Mouse (Mus musculus) lung, embryonic 14.5 days (tissue): ENCODE results near the gene Prickle2. TPM values are rescaled to one million over a fixed set of nuclear protein-coding genes. Genes with fewer than 3 reads are reported as not detected.

ENCODE experiments used
- ATAC-seq: fragments of 200-750 bp; cut with Nextera tagmentation; 2 replicates; pipeline ENCODE4 v1.8.0; 2017; ENCODE audit warnings: mild to moderate bottlenecking, moderate TSS enrichment, moderate library complexity; ENCODE audit not compliant: insufficient read depth
- DNase-seq: peaks from one replicate; pipeline ENCODE4 v3.0.0-alpha.2; 2015
- H3K27ac ChIP-seq: fragments of 300-500 bp; sonication (generic); 2 replicates; pipeline ENCODE4 v1.5.1; 2014; ENCODE audit warnings: low read depth, mild to moderate bottlenecking, moderate library complexity
- H3K27me3 ChIP-seq: fragments of 300-500 bp; sonication (generic); 2 replicates; pipeline ENCODE4 v1.6.1; 2014; ENCODE audit warnings: low read length, control low read depth; ENCODE audit not compliant: insufficient read depth
- H3K36me3 ChIP-seq: fragments of 300-500 bp; sonication (generic); 2 replicates; pipeline ENCODE4 v1.6.1; 2014; ENCODE audit warnings: control low read depth; ENCODE audit not compliant: insufficient read depth
- H3K4me1 ChIP-seq: fragments of 300-500 bp; sonication (generic); 2 replicates; pipeline ENCODE4 v1.6.1; 2014; ENCODE audit warnings: antibody characterized with exemption, control low read depth; ENCODE audit not compliant: insufficient read depth
- H3K4me2 ChIP-seq: fragments of 300-500 bp; sonication (generic); 2 replicates; pipeline ENCODE4 v1.6.1; 2014; ENCODE audit warnings: mild to moderate bottlenecking
- H3K4me3 ChIP-seq: fragments of 300-500 bp; sonication (generic); 2 replicates; pipeline ENCODE4 v1.5.1; 2014; ENCODE audit warnings: low read depth, low read length
- H3K9ac ChIP-seq: fragments of 300-500 bp; sonication (generic); 2 replicates; pipeline ENCODE4 v1.6.1; 2014
- H3K9me3 ChIP-seq: fragments of 300-500 bp; sonication (generic); 2 replicates; pipeline ENCODE4 v1.6.1; 2016; ENCODE audit warnings: low read depth, low read length, control low read depth
- CTCF ChIP-seq: IDR thresholded peaks from 2 replicates; pipeline ENCODE4 v1.5.1; 2016; ENCODE audit warnings: antibody characterized with exemption, low read depth
- WGBS: fragments of 180-500 bp; shearing (Covaris S2); extraction: QIAGEN DNeasy Blood & Tissue Kit; methylation state at CpG from one replicate; pipeline ENCODE4 v1.1.7; 2014; 5-methylcytosine and 5-hydroxymethylcytosine counted together
- polyA plus RNA-seq: library from polyadenylated mRNA; unstranded; fragments of >200 nt; fragmentation: Nextera tagmentation; extraction: Ambion mirVana; gene quantifications from 2 replicates; pipeline ENCODE4 v1.2.1, GENCODE M21; 2014

The Prickle2 gene
- polyA plus RNA-seq, 1 experiment from 2014 or later, result 11.0 TPM

DNA sequence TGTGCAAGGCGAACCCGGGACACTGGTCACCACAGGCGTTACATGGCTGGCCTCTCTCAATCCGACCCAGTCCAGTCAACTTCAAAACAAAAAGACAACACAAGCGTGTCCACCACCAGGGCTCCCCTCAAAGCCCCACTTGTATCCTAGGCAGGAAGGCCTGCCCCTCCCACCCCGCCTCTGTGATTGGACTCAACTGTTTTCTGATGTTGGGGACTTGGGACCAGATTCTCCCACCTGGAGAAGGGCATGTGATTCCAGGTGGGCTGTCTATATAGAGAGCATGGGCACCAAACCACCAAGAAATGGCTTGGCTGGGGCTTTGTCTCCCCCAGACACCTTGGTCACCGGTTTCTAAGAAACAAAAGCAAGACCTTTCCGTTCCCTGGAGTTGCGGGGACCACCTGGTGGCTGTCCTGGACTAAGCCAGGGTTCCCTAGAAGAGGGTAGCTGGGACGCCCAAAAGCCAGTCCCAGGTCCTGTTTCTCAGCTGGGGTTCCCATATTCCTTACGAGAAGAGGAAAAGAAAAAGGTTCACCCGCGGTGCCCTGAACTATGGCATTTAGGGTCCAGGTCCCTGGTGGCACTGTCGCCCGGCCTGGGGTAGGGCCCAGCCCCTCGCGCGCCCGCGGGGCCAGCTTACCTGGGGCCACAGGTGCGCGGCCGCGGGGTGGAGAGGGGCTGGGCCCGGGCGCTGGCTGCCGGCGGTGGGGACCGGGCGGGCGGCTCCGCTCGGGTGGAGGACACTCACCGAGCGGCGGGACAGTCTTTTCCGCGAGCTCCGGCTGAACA, 406 bp downstream of the Prickle2 start:
- H3K27me3 ChIP-seq, result no peaks in the 10 kb centered on the region
- WGBS, result 2% methylated on average over 39 of the region's 39 CpGs
- DNase-seq, result peak; percentile 32

GRCm38 (mm10) chr6:92704810-92705209, 1.1 kb downstream of the Prickle2 start:
- Histone ChIP-seq H3K36me3 (no peaks in the 10 kb centered on the region), H3K9me3 (no peaks in the 10 kb centered on the region), H3K4me1 (no peaks in the 10 kb centered on the region), H3K9ac (peak overlapping the region; percentile 72; the same call in 1 of the 2 replicates), H3K4me2 (peak overlapping the region; percentile 97), H3K27ac (no peak overlapping the region), H3K4me3 (peak overlapping the region; percentile 72), H3K27me3 (no peaks in the 10 kb centered on the region)
- ATAC-seq, result peak; percentile 52; the same call in 1 of the 2 replicates
- 16% methylated on average over 9 of the region's 9 CpGs for WGBS
- no peak for TF ChIP-seq CTCF
- peak; percentile 58 for DNase-seq

More for the DNA sequence above, 406 bp downstream of the Prickle2 start:
- H3K36me3 ChIP-seq, result no peaks in the 10 kb centered on the region
- H3K4me1 ChIP-seq, result no peaks in the 10 kb centered on the region
- peak overlapping the region; percentile 72 for H3K9ac ChIP-seq
- peak overlapping the region; percentile 31; the same call in 1 of the 2 replicates for H3K27ac ChIP-seq
- peak overlapping the region; percentile 72 for H3K4me3 ChIP-seq
- H3K9me3 ChIP-seq, result no peaks in the 10 kb centered on the region
- TF ChIP-seq CTCF, result 0 out of 2 replicates have a peak, but pooled peaks have one; percentile 22
- peak overlapping the region; percentile 97 for H3K4me2 ChIP-seq
- ATAC-seq, result peak; percentile 52

DNA sequence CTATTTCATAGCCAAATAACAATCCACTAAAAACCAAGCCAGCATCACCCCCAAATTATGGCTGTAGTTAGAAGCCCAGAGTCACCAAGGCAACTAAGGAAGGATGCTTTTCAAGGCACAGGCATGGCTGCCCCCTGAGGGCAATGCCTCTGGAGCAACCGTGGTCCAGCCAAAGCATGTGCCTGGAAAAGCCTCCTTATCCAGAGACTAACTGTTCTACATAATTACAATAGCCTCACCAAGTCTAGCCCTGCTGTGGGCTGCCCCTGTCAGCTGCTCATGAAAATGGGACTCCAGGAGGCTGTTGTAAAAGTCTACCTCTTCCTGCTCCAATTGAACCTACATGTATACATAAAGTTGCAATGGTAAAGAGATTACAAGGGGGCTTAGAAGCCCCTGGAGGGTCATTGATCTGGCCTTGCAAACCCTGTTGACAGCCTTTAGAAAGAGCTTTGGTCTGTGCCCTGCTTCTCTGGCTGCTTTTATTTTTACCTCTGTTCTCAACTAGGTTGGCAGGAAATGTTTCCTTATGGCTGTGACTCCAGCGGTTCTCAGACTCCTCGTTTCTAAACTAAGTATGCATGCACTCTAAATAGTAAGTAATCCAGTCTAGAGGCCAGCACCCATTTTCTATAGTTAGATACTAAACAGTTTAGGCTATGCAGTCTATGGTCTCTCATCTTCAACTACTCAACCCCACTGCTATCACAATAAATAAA, 6.3 kb downstream of the Prickle2 start:
- Histone ChIP-seq H3K36me3 (no peaks in the 10 kb centered on the region), H3K4me2 (no peak overlapping the region), H3K27ac (no peak overlapping the region), H3K9me3 (no peaks in the 10 kb centered on the region), H3K4me3 (no peak overlapping the region), H3K9ac (no peak overlapping the region), H3K4me1 (no peaks in the 10 kb centered on the region), H3K27me3 (no peaks in the 10 kb centered on the region)
- ATAC-seq (no peak), DNase-seq (no peak)
- TF ChIP-seq CTCF, result no peak
- 57% methylated on average over 3 of the region's 3 CpGs for WGBS

- Histone ChIP-seq H3K4me1 (no peaks in the 10 kb centered on the region), H3K9me3 (no peaks in the 10 kb centered on the region), H3K9ac (no peak overlapping the region), H3K4me2 (no peak overlapping the region), H3K27ac (no peak overlapping the region), H3K27me3 (no peaks in the 10 kb centered on the region), H3K36me3 (no peaks in the 10 kb centered on the region), H3K4me3 (no peak overlapping the region)
- DNase-seq, result no peak
- no peak for TF ChIP-seq CTCF
- 79% methylated on average over 5 of the region's 5 CpGs for WGBS
- no peak for ATAC-seq
Observed at GRCm38 (mm10) chr6:92697807-92698206, 8.1 kb downstream of the Prickle2 start.

GRCm38 (mm10) chr6:92687317-92687716, 18.6 kb downstream of the Prickle2 start:
- 70% methylated on average over 5 of the region's 5 CpGs for WGBS
- no peaks in the 10 kb centered on the region for H3K27me3 ChIP-seq

GRCm38 (mm10) chr6:92674394-92674925, 31.5 kb downstream of the Prickle2 start:
- Histone ChIP-seq H3K27ac (no peak overlapping the region), H3K36me3 (no peaks in the 10 kb centered on the region), H3K4me1 (no peaks in the 10 kb centered on the region), H3K27me3 (no peaks in the 10 kb centered on the region), H3K9ac (no peak overlapping the region), H3K4me2 (no peak overlapping the region), H3K4me3 (no peak overlapping the region), H3K9me3 (no peaks in the 10 kb centered on the region)
- DNase-seq (no peak), ATAC-seq (no peak)
- 30% methylated on average over 8 of the region's 8 CpGs for WGBS
- TF ChIP-seq CTCF, result no peak

More at GRCm38 (mm10) chr6:92687317-92687716, 18.6 kb downstream of the Prickle2 start:
- DNase-seq, result no peak
- Histone ChIP-seq H3K4me2 (no peak overlapping the region), H3K27ac (no peak overlapping the region), H3K9me3 (no peaks in the 10 kb centered on the region), H3K4me1 (no peaks in the 10 kb centered on the region), H3K9ac (no peak overlapping the region), H3K4me3 (no peak overlapping the region), H3K36me3 (no peaks in the 10 kb centered on the region)
- ATAC-seq, result no peak
- no peak for TF ChIP-seq CTCF
